In the genomic region with DNA sequence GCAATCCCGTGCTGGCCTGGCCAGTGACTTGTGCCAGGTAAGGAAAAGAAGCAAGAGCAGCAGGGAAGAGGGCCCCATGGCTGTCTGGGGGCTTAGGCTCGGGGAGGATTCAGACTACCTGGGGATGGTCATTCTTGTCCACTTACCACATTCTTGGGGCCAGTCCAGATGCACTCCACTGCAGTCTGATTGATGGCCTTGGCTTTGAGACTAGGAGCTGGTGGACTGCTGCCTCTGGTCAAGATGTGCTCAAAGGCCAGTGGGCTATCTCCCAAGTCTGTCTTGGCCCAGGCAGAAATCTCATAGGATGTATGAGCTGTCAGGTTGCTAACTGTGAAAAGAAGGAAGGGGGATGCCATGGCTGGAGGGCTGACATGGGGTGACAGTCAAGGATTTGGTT, we compare ENCODE assay signal across 19 mouse cellular contexts.
DNase-seq lines count a peak whose midpoint lies in the region; ATAC-seq lines count a peak whose summit lies in the region.
"Had no signal": no experiment of that assay in that cellular context is flagged by ENCODE, and none has a peak within 500 bp of the region (broad histone marks: within the 10 kb centered on the region; RNA-seq: fewer than 3 reads in every experiment).

No protein-coding gene starts in this region.

- H3K27me3 ChIP-seq in heart, embryonic 10.5 days (ENCODE audit: insufficient read depth, poor library complexity, severe bottlenecking) = no peaks in the 10 kb centered on the region
- no peaks in the 10 kb centered on the region for H3K27me3 ChIP-seq in heart, embryonic 11.5 days (ENCODE audit: control insufficient read depth, insufficient read depth, low read length)
- no peaks in the 10 kb centered on the region for H3K27me3 ChIP-seq in kidney, embryonic 16.5 days (ENCODE audit: insufficient read depth, low read length)
- no peaks in the 10 kb centered on the region for H3K27me3 ChIP-seq in midbrain, embryonic 11.5 days (ENCODE audit: control insufficient read depth, insufficient read depth, low read length)
- H3K27me3 ChIP-seq in midbrain, embryonic 13.5 days = no peaks in the 10 kb centered on the region
- H3K27me3 ChIP-seq: CH12.LX; heart, embryonic 13.5 days; hindbrain, embryonic 15.5 days; Patski had no signal

- peaks cover 53% of the 10 kb centered on the region for H3K4me1 ChIP-seq in heart, embryonic 10.5 days
- peaks cover 25% of the 10 kb centered on the region for H3K4me1 ChIP-seq in heart, embryonic 11.5 days (ENCODE audit: control insufficient read depth, insufficient read depth, low read length)
- no peaks in the 10 kb centered on the region for H3K4me1 ChIP-seq in kidney, embryonic 16.5 days (ENCODE audit: insufficient read depth, low read length)
- no peaks in the 10 kb centered on the region for H3K4me1 ChIP-seq in midbrain, embryonic 11.5 days (ENCODE audit: control insufficient read depth, insufficient read depth, low read length)
- no peaks in the 10 kb centered on the region for H3K4me1 ChIP-seq in midbrain, embryonic 13.5 days (replicated peaks)

- no peak for DNase-seq in heart, embryonic 10.5 days (ENCODE audit: low spot score)
- peak; percentile 11 to 35 for DNase-seq in kidney, adult 8-10 months
- peak; percentile 60 for DNase-seq in midbrain, embryonic 11.5 days (ENCODE audit: low spot score, missing footprints)
- no peak for DNase-seq in cerebellum, postnatal 10 days
- DNase-seq: adrenal gland, adult 2 months; adrenal gland, postnatal 25 days; gastrocnemius, postnatal 14 days; heart, adult 2 months; heart, postnatal 36 days had no signal

- no peak overlapping the region for H3K4me2 ChIP-seq in heart, embryonic 11.5 days
- no peak overlapping the region for H3K4me2 ChIP-seq in kidney, embryonic 16.5 days (replicated peaks; ENCODE audit: low read depth, low read length)
- H3K4me2 ChIP-seq in midbrain, embryonic 11.5 days = no peak overlapping the region
- no peak overlapping the region for H3K4me2 ChIP-seq in midbrain, embryonic 13.5 days (replicated peaks)
- H3K4me2 ChIP-seq: heart, embryonic 13.5 days; hindbrain, embryonic 15.5 days had no signal

- H3K9ac ChIP-seq in heart, embryonic 11.5 days (ENCODE audit: low read depth, low read length) = no peak overlapping the region
- no peak overlapping the region for H3K9ac ChIP-seq in kidney, embryonic 16.5 days (replicated peaks; ENCODE audit: low read length)
- H3K9ac ChIP-seq in midbrain, embryonic 11.5 days (ENCODE audit: low read length) = no peak overlapping the region
- H3K9ac ChIP-seq in midbrain, embryonic 13.5 days (replicated peaks) = no peak overlapping the region
- H3K9ac ChIP-seq: heart, embryonic 13.5 days; hindbrain, embryonic 15.5 days had no signal

- no peak overlapping the region for H3K4me3 ChIP-seq in heart, embryonic 10.5 days
- no peak overlapping the region for H3K4me3 ChIP-seq in heart, embryonic 11.5 days (ENCODE audit: low read depth, low read length)
- no peak overlapping the region for H3K4me3 ChIP-seq in kidney, embryonic 16.5 days (ENCODE audit: low read length)
- no peak overlapping the region for H3K4me3 ChIP-seq in midbrain, embryonic 11.5 days (ENCODE audit: low read depth, low read length)
- no peak overlapping the region for H3K4me3 ChIP-seq in midbrain, embryonic 13.5 days (replicated peaks)
- H3K4me3 ChIP-seq: embryonic facial prominence, embryonic 10.5 days; heart, adult 2 months; heart, embryonic 13.5 days; hindbrain, embryonic 15.5 days had no signal

- peaks cover 20% of the 10 kb centered on the region; the same call in 1 of the 2 replicates for H3K36me3 ChIP-seq in heart, embryonic 10.5 days
- H3K36me3 ChIP-seq in heart, embryonic 11.5 days (ENCODE audit: control insufficient read depth, insufficient read depth, low read length) = no peaks in the 10 kb centered on the region
- peaks cover 18% of the 10 kb centered on the region for H3K36me3 ChIP-seq in kidney, embryonic 16.5 days (ENCODE audit: insufficient read depth, low read length)
- no peaks in the 10 kb centered on the region for H3K36me3 ChIP-seq in midbrain, embryonic 11.5 days (ENCODE audit: control insufficient read depth, insufficient read depth, low read length)
- peaks cover 19% of the 10 kb centered on the region for H3K36me3 ChIP-seq in midbrain, embryonic 13.5 days
- H3K36me3 ChIP-seq: heart, embryonic 13.5 days had no signal

- H3K27ac ChIP-seq in heart, embryonic 10.5 days = peak overlapping the region; percentile 82; the same call in 1 of the 2 replicates
- no peak overlapping the region for H3K27ac ChIP-seq in heart, embryonic 11.5 days (ENCODE audit: low read depth, low read length)
- H3K27ac ChIP-seq in kidney, embryonic 16.5 days (ENCODE audit: low read length) = no peak overlapping the region
- H3K27ac ChIP-seq in midbrain, embryonic 11.5 days (ENCODE audit: low read depth, low read length) = no peak overlapping the region
- no peak overlapping the region for H3K27ac ChIP-seq in midbrain, embryonic 13.5 days
- H3K27ac ChIP-seq: heart, adult 2 months; heart, embryonic 13.5 days; hindbrain, embryonic 15.5 days had no signal

- H3K9me3 ChIP-seq in heart, embryonic 10.5 days = no peaks in the 10 kb centered on the region; the same call in 1 of the 2 replicates
- no peaks in the 10 kb centered on the region for H3K9me3 ChIP-seq in heart, embryonic 11.5 days (replicated peaks; ENCODE audit: control insufficient read depth, low read length)
- H3K9me3 ChIP-seq in kidney, embryonic 16.5 days (ENCODE audit: low read length) = no peaks in the 10 kb centered on the region
- no peaks in the 10 kb centered on the region for H3K9me3 ChIP-seq in midbrain, embryonic 11.5 days (ENCODE audit: control insufficient read depth, low read length)
- peaks cover 2% of the 10 kb centered on the region; the same call in 1 of the 2 replicates for H3K9me3 ChIP-seq in midbrain, embryonic 13.5 days
- H3K9me3 ChIP-seq: embryonic facial prominence, embryonic 10.5 days; heart, embryonic 13.5 days; hindbrain, embryonic 15.5 days had no signal

- no peak for ATAC-seq in heart, embryonic 11.5 days (replicated peaks; ENCODE audit: insufficient number of reproducible peaks, low FRiP score, low TSS enrichment)
- no peak; the same call in 1 of the 2 replicates for ATAC-seq in kidney, embryonic 16.5 days (ENCODE audit: low FRiP score, low TSS enrichment)
- no peak for ATAC-seq in midbrain, embryonic 11.5 days (ENCODE audit: low FRiP score)
- ATAC-seq in midbrain, embryonic 13.5 days = no peak
- ATAC-seq: activated CD4-positive, CD25-positive, alpha-beta regulatory T cell, adult 4 months; forebrain, embryonic 14.5 days; Patski had no signal

- 59% methylated on average over 2 of the region's 2 CpGs for WGBS in heart, embryonic 10.5 days
- WGBS in heart, embryonic 11.5 days (ENCODE audit: insufficient replicate concordance) = 57% methylated on average over 2 of the region's 2 CpGs
- WGBS in kidney, embryonic 16.5 days = 72% methylated on average over 2 of the region's 2 CpGs
- WGBS in midbrain, embryonic 11.5 days = 63% methylated on average over 2 of the region's 2 CpGs
- 86% methylated on average over 2 of the region's 2 CpGs for WGBS in midbrain, embryonic 13.5 days

Comparison
In these comparisons a context has a peak if more than half of its experiments do, and no peak if none do; other contexts are left out.
1. DNase-seq: peak in kidney, adult 8-10 months (2 of 2) and midbrain, embryonic 11.5 days (single experiment); none in heart, embryonic 10.5 days (single experiment) and cerebellum, postnatal 10 days (0 of 2).